Comparison of ENCODE assay signal across 16 mouse cellular contexts in genomic region chr8:122430058-122430636, GRCm38 (mm10). TPM values are rescaled to one million over a fixed set of nuclear protein-coding genes. Genes with fewer than 3 reads are reported as not detected.
A peak's percentile ranks its signal among the peaks of the same experiment; 100 is the strongest.
DNase-seq lines count a peak whose midpoint lies in the region; ATAC-seq and TF ChIP-seq lines count a peak whose summit lies in the region.
"Had no signal": no experiment of that assay in that cellular context is flagged by ENCODE, and none has a peak within 500 bp of the region (broad histone marks: within the 10 kb centered on the region; RNA-seq: fewer than 3 reads in every experiment).

No protein-coding gene starts in this region.

- H3K4me1 ChIP-seq in lung, embryonic 14.5 days (ENCODE audit: insufficient read depth) = peaks cover 8% of the 10 kb centered on the region; the same call in 1 of the 2 replicates
- H3K4me1 ChIP-seq in forebrain, embryonic 10.5 days = peaks cover 31% of the 10 kb centered on the region

- no peak overlapping the region for H3K4me3 ChIP-seq in lung, embryonic 14.5 days (ENCODE audit: low read depth, low read length)
- no peak overlapping the region for H3K4me3 ChIP-seq in forebrain, embryonic 10.5 days
- H3K4me3 ChIP-seq: embryonic facial prominence, embryonic 10.5 days had no signal

- no peak overlapping the region for H3K4me2 ChIP-seq in lung, embryonic 14.5 days
- H3K4me2 ChIP-seq: midbrain, embryonic 11.5 days had no signal

- H3K27ac ChIP-seq in lung, embryonic 14.5 days (ENCODE audit: low read depth) = no peak overlapping the region
- H3K27ac ChIP-seq in forebrain, embryonic 10.5 days = no peak overlapping the region
- H3K27ac ChIP-seq: embryonic facial prominence, embryonic 10.5 days had no signal

- no peaks in the 10 kb centered on the region for H3K27me3 ChIP-seq in lung, embryonic 14.5 days (ENCODE audit: insufficient read depth, low read length)
- H3K27me3 ChIP-seq in forebrain, embryonic 10.5 days (ENCODE audit: poor library complexity, severe bottlenecking) = peaks cover 14% of the 10 kb centered on the region; the same call in 1 of the 2 replicates

- intact Hi-C loops in left cerebral cortex, postnatal 25 days (cut with DNase I) = no loop called here

- H3K9me3 ChIP-seq in lung, embryonic 14.5 days (ENCODE audit: low read depth, low read length) = no peaks in the 10 kb centered on the region
- H3K9me3 ChIP-seq in forebrain, embryonic 10.5 days = no peaks in the 10 kb centered on the region
- H3K9me3 ChIP-seq: embryonic facial prominence, embryonic 10.5 days had no signal

- H3K36me3 ChIP-seq in lung, embryonic 14.5 days (ENCODE audit: insufficient read depth) = peaks cover 11% of the 10 kb centered on the region; the same call in 1 of the 2 replicates
- H3K36me3 ChIP-seq in forebrain, embryonic 10.5 days (replicated peaks) = peaks cover 23% of the 10 kb centered on the region

- DNase-seq in kidney, adult 8-10 months = peak; percentile 19 to 24
- no peak for DNase-seq in kidney, postnatal 10 days
- peak; percentile 48 for DNase-seq in brain, adult 2 months (ENCODE audit: low read depth, low spot score)
- DNase-seq in lung, embryonic 14.5 days = peak; percentile 28
- peak; percentile 53 to 59 for DNase-seq in spleen, adult 18-20 months
- no peak for DNase-seq in forebrain, embryonic 10.5 days (ENCODE audit: extremely low spot score, low spot score)
- DNase-seq in left cerebral cortex, postnatal 25 days (ENCODE audit: low spot score in 2 of 2) = no peak
- DNase-seq: adrenal gland, postnatal 14 days; forebrain, postnatal 0 days; heart, postnatal 14 days; thymus, adult 18-20 months had no signal

- H3K9ac ChIP-seq in lung, embryonic 14.5 days = no peak overlapping the region
- H3K9ac ChIP-seq: forebrain, postnatal 0 days had no signal

- WGBS in lung, embryonic 14.5 days = 74% methylated on average over 10 of the region's 10 CpGs
- WGBS in forebrain, embryonic 10.5 days = 90% methylated on average over 10 of the region's 10 CpGs

- no peak for TF ChIP-seq CTCF in lung, embryonic 14.5 days (IDR thresholded peaks at IDR 0.05; ENCODE audit: low read depth)

- ATAC-seq in lung, embryonic 14.5 days (ENCODE audit: insufficient read depth) = no peak
- ATAC-seq in cerebellum, adult (ENCODE audit: insufficient number of reproducible peaks, low FRiP score, low TSS enrichment) = no peak
- ATAC-seq: forebrain, postnatal 0 days had no signal

RNA-seq across cellular contexts. Expression of gene Cyba, which starts 2.6 kb away (rescaled TPM):
- 165 and 175 TPM in 2 replicates for polyA plus RNA-seq in lung, embryonic 14.5 days (2014; fragmentation: Nextera tagmentation; extraction: Ambion mirVana)
- 70.0 and 75.7 TPM in 2 replicates for polyA plus RNA-seq in forebrain, embryonic 10.5 days (2016; fragmentation: Nextera tagmentation; extraction: Ambion mirVana)
- 1 to 10 TPM; 7.8 to 8.4 TPM for total RNA-seq in left cerebral cortex, postnatal 25 days (2021)

RNA-seq across cellular contexts. Expression of gene Il17c, which starts 8.3 kb away (rescaled TPM):
- 0.27 TPM in 1 of 2 replicates, not detected in the other for polyA plus RNA-seq in lung, embryonic 14.5 days (2014; fragmentation: Nextera tagmentation; extraction: Ambion mirVana)
- polyA plus RNA-seq in forebrain, embryonic 10.5 days (2016; fragmentation: Nextera tagmentation; extraction: Ambion mirVana) = 0.21 TPM in 1 of 2 replicates, not detected in the other
- not detected for total RNA-seq in left cerebral cortex, postnatal 25 days (2021)
- total RNA-seq: adrenal gland, postnatal 14 days; ES-E14; heart, postnatal 14 days; layer of hippocampus, postnatal 14 days had no signal
- polyA plus RNA-seq: forebrain, postnatal 0 days; midbrain, embryonic 11.5 days had no signal

RNA-seq across cellular contexts. Expression of gene Mvd, which starts 13.1 kb away (rescaled TPM):
- polyA plus RNA-seq in lung, embryonic 14.5 days (2014; fragmentation: Nextera tagmentation; extraction: Ambion mirVana) = 27.1 and 29.5 TPM in 2 replicates
- polyA plus RNA-seq in forebrain, embryonic 10.5 days (2016; fragmentation: Nextera tagmentation; extraction: Ambion mirVana) = 52.1 and 54.2 TPM in 2 replicates
- total RNA-seq in left cerebral cortex, postnatal 25 days (2021) = 10 to 100 TPM; 26.8 to 29.4 TPM

RNA-seq across cellular contexts. Expression of gene Snai3, which starts 30.4 kb away (rescaled TPM):
- 0.87 and 1.3 TPM in 2 replicates for polyA plus RNA-seq in lung, embryonic 14.5 days (2014; fragmentation: Nextera tagmentation; extraction: Ambion mirVana)
- polyA plus RNA-seq in forebrain, embryonic 10.5 days (2016; fragmentation: Nextera tagmentation; extraction: Ambion mirVana) = 0.18 and 0.22 TPM in 2 replicates
- total RNA-seq in left cerebral cortex, postnatal 25 days (2021) = under 1 TPM; 0.64 to 0.66 TPM
- total RNA-seq: adrenal gland, postnatal 14 days; forebrain, postnatal 0 days; layer of hippocampus, postnatal 14 days had no signal
- polyA plus RNA-seq: forebrain, postnatal 0 days; midbrain, embryonic 11.5 days had no signal

RNA-seq across cellular contexts. Expression of gene Rnf166, which starts 45.7 kb away (rescaled TPM):
- polyA plus RNA-seq in lung, embryonic 14.5 days (2014; fragmentation: Nextera tagmentation; extraction: Ambion mirVana) = 34.7 and 37.2 TPM in 2 replicates
- 31.0 and 33.0 TPM in 2 replicates for polyA plus RNA-seq in forebrain, embryonic 10.5 days (2016; fragmentation: Nextera tagmentation; extraction: Ambion mirVana)
- 10 to 100 TPM; 33.7 to 41.6 TPM for total RNA-seq in left cerebral cortex, postnatal 25 days (2021)

Comparison
In these comparisons a context has a peak if more than half of its experiments do, and no peak if none do; other contexts are left out.
1. DNase-seq: peak in kidney, adult 8-10 months (2 of 2), brain, adult 2 months (single experiment), lung, embryonic 14.5 days (single experiment) and spleen, adult 18-20 months (2 of 2); none in kidney, postnatal 10 days (single experiment), forebrain, embryonic 10.5 days (single experiment) and left cerebral cortex, postnatal 25 days (0 of 2).